Comparison of ENCODE assay signal across 13 mouse cellular contexts in the genomic region with DNA sequence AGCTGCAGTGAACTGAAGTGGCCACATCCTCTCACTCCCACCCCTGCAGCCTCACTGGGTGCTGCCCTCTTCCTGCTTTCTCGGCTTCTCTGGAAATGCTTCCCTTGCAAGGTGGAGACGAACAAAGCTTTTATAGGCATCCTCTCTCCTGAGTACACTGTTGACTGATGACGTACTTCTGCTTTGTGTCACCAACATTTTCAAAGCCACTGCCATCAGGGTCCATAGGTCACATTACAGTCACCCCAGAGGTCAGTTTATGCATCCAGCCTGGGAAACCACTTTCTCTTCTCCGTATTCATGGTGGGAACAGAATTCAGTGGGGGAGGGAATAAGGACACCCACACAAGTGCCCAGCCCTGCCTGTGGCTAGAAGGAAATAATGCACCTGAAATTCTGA. TPM values are rescaled to one million over a fixed set of nuclear protein-coding genes. Genes with fewer than 3 reads are reported as not detected.
DNase-seq lines count a peak whose midpoint lies in the region; ATAC-seq lines count a peak whose summit lies in the region.
"Had no signal": no experiment of that assay in that cellular context is flagged by ENCODE, and none has a peak within 500 bp of the region (broad histone marks: within the 10 kb centered on the region; RNA-seq: fewer than 3 reads in every experiment).

No protein-coding gene starts in this region.

- peaks cover 40% of the 10 kb centered on the region for H3K4me1 ChIP-seq in hindbrain, embryonic 10.5 days (replicated peaks)
- peaks cover 25% of the 10 kb centered on the region for H3K4me1 ChIP-seq in hindbrain, embryonic 16.5 days (ENCODE audit: control insufficient read depth, insufficient read depth, low read depth, low read length)
- no peaks in the 10 kb centered on the region; the same call in 1 of the 2 replicates for H3K4me1 ChIP-seq in liver, embryonic 15.5 days (replicated peaks)
- peaks cover 17% of the 10 kb centered on the region for H3K4me1 ChIP-seq in midbrain, embryonic 16.5 days (ENCODE audit: control insufficient read depth, insufficient read depth, low read length)

- H3K27ac ChIP-seq in hindbrain, embryonic 10.5 days = peak overlapping the region; percentile 76
- no peak overlapping the region for H3K27ac ChIP-seq in hindbrain, embryonic 16.5 days (ENCODE audit: low read depth, low read length)
- H3K27ac ChIP-seq in liver, embryonic 15.5 days (replicated peaks) = no peak overlapping the region
- 0 out of 2 replicates have a peak overlapping the region, but pooled peaks have one; percentile 10 for H3K27ac ChIP-seq in midbrain, embryonic 16.5 days (ENCODE audit: low read length)
- H3K27ac ChIP-seq: kidney, postnatal 0 days; limb, embryonic 12.5 days had no signal

- no peaks in the 10 kb centered on the region for H3K27me3 ChIP-seq in hindbrain, embryonic 10.5 days (ENCODE audit: insufficient read depth, poor library complexity, severe bottlenecking)
- H3K27me3 ChIP-seq in hindbrain, embryonic 16.5 days (replicated peaks; ENCODE audit: control insufficient read depth, insufficient read depth, low read length) = no peaks in the 10 kb centered on the region
- H3K27me3 ChIP-seq in liver, embryonic 15.5 days = no peaks in the 10 kb centered on the region
- no peaks in the 10 kb centered on the region for H3K27me3 ChIP-seq in midbrain, embryonic 16.5 days (ENCODE audit: control insufficient read depth, insufficient read depth, low read depth, low read length)

- no peak overlapping the region for H3K4me3 ChIP-seq in hindbrain, embryonic 10.5 days
- no peak overlapping the region for H3K4me3 ChIP-seq in hindbrain, embryonic 16.5 days (ENCODE audit: low read length)
- no peak overlapping the region for H3K4me3 ChIP-seq in liver, embryonic 15.5 days (replicated peaks)
- H3K4me3 ChIP-seq in midbrain, embryonic 16.5 days (ENCODE audit: low read depth, low read length) = no peak overlapping the region
- H3K4me3 ChIP-seq: limb, embryonic 12.5 days had no signal

- H3K9ac ChIP-seq in hindbrain, embryonic 16.5 days (ENCODE audit: low read depth, low read length) = no peak overlapping the region
- H3K9ac ChIP-seq in liver, embryonic 15.5 days = no peak overlapping the region
- H3K9ac ChIP-seq in midbrain, embryonic 16.5 days (ENCODE audit: low read depth, low read length) = no peak overlapping the region; the same call in 1 of the 2 replicates
- H3K9ac ChIP-seq: limb, embryonic 12.5 days had no signal

- 18% methylated on average over 4 of the region's 4 CpGs for WGBS in hindbrain, embryonic 10.5 days
- WGBS in hindbrain, embryonic 16.5 days = 24% methylated on average over 4 of the region's 4 CpGs
- 15% methylated on average over 4 of the region's 4 CpGs for WGBS in liver, embryonic 15.5 days (ENCODE audit: insufficient replicate concordance)
- 20% methylated on average over 4 of the region's 4 CpGs for WGBS in midbrain, embryonic 16.5 days

- no peak for ATAC-seq in hindbrain, embryonic 16.5 days
- ATAC-seq in liver, embryonic 15.5 days (ENCODE audit: insufficient read depth) = peak; percentile 22; the same call in 1 of the 2 replicates
- peak; percentile 41; the same call in 1 of the 2 replicates for ATAC-seq in midbrain, embryonic 16.5 days

- H3K36me3 ChIP-seq in hindbrain, embryonic 10.5 days = peaks cover 94% of the 10 kb centered on the region
- peaks cover 11% of the 10 kb centered on the region for H3K36me3 ChIP-seq in hindbrain, embryonic 16.5 days (ENCODE audit: control insufficient read depth, insufficient read depth, low read length)
- H3K36me3 ChIP-seq in liver, embryonic 15.5 days (replicated peaks) = no peaks in the 10 kb centered on the region
- peaks cover 12% of the 10 kb centered on the region for H3K36me3 ChIP-seq in midbrain, embryonic 16.5 days (ENCODE audit: control insufficient read depth, insufficient read depth, low read length)
- H3K36me3 ChIP-seq: limb, embryonic 12.5 days had no signal

- H3K9me3 ChIP-seq in hindbrain, embryonic 10.5 days = no peaks in the 10 kb centered on the region
- no peaks in the 10 kb centered on the region for H3K9me3 ChIP-seq in hindbrain, embryonic 16.5 days (ENCODE audit: control insufficient read depth, low read length)
- no peaks in the 10 kb centered on the region for H3K9me3 ChIP-seq in liver, embryonic 15.5 days (replicated peaks)
- no peaks in the 10 kb centered on the region for H3K9me3 ChIP-seq in midbrain, embryonic 16.5 days (replicated peaks; ENCODE audit: control insufficient read depth, low read length, poor library complexity, severe bottlenecking)
- H3K9me3 ChIP-seq: limb, embryonic 12.5 days had no signal

- no peak for DNase-seq in hindbrain, embryonic 10.5 days (ENCODE audit: low spot score)
- peak; percentile 38 for DNase-seq in lung, postnatal 10 days
- no peak for DNase-seq in lung, postnatal 4 days
- DNase-seq in cerebellum, adult 11-12 months = no peak
- DNase-seq: adrenal gland, postnatal 14 days; heart, adult 11 months; heart, postnatal 36 days; thymus, postnatal 4 days had no signal

- no peak overlapping the region for H3K4me2 ChIP-seq in hindbrain, embryonic 16.5 days (ENCODE audit: low read length)
- H3K4me2 ChIP-seq in liver, embryonic 15.5 days = no peak overlapping the region
- H3K4me2 ChIP-seq in midbrain, embryonic 16.5 days (ENCODE audit: low read length) = no peak overlapping the region
- H3K4me2 ChIP-seq: limb, embryonic 12.5 days had no signal

RNA-seq across cellular contexts. Expression of a gene that starts 23.1 kb away (rescaled TPM):
- 52.4 and 69.5 TPM in 2 replicates for polyA plus RNA-seq in hindbrain, embryonic 10.5 days (2016; fragmentation: Nextera tagmentation; extraction: Ambion mirVana)
- 98.8 and 106 TPM in 2 replicates for polyA plus RNA-seq in hindbrain, embryonic 16.5 days (2015; fragmentation: Nextera tagmentation; extraction: Ambion mirVana)
- 0.26 and 0.33 TPM in 2 replicates for polyA plus RNA-seq in liver, embryonic 15.5 days (2015; fragmentation: Nextera tagmentation; extraction: Ambion mirVana)
- 75.3 and 86.3 TPM in 2 replicates for polyA plus RNA-seq in midbrain, embryonic 16.5 days (2015; fragmentation: Nextera tagmentation; extraction: Ambion mirVana)

Comparison
In these comparisons a context has a peak if more than half of its experiments do, and no peak if none do; other contexts are left out.
1. H3K27ac ChIP-seq: peak in hindbrain, embryonic 10.5 days (single experiment) and midbrain, embryonic 16.5 days (single experiment); none in hindbrain, embryonic 16.5 days (single experiment) and liver, embryonic 15.5 days (single experiment).
2. RNA of a gene that starts 23.1 kb away (polyA plus RNA-seq): 98.8 to 106 TPM in hindbrain, embryonic 16.5 days, 75.3 to 86.3 TPM in midbrain, embryonic 16.5 days and 52.4 to 69.5 TPM in hindbrain, embryonic 10.5 days; 0.26 to 0.33 TPM in liver, embryonic 15.5 days; every median in the first group is over 10 times any median in the second.